Mouse (Mus musculus): ENCODE data around the gene Gm5767.

Gene Gm5767

GRCm38 (mm10) chr16:8669432-8669831 lies 11.1 kb upstream of the Gm5767 start:
- DNase-seq (ENCODE audit: low read depth in 2 of 2, low spot score in 2 of 2): no peak

GRCm38 (mm10) chr16:8670041-8671035 lies 10.2 kb upstream of the Gm5767 start:
- DNase-seq (ENCODE audit: low read depth in 2 of 2, low spot score in 2 of 2): no peak

DNA sequence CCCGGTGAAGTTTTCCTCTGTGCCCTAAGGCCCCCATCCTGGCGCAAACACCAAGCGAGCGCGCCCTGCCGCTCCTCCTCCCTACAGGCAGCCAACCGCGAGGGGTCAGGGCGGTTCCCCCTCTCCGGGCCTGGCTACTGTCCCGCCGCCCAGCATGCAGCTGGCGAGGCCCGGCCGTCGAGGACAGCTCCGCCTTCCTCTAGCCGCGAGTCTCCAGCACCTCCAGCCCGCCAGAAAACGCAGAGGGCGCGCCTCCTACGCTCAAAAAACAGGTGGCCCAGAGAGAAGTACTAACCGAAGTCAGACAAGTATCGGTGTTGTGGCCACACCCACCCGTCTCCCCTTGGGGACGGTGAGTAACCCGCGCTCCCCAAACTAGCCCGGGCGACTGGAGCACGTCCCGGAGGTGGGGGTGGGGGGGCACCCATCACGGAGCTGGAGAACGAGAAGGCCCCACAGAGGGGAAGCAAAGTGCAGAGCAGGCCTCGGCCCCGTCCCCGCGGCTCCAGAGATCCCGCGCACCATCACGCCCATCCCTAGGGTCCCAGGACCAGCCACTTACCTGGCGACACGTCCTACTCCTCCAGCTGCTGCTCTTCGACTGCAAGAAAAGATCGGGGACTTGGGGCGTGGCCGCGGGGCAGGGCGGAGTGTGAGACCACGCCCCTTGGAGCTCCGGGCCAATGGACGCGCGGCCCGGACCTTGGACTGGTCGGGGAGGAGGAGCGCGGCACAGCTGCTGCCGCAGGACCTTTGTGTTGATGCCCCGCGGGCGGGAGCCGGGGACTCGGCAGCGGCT lies 8.8 kb upstream of the Gm5767 start, which contains the start of gene Carhsp1:
Gene Carhsp1 (minus strand): TSS at position 605 of the 799 bp plus-strand sequence.
- DNase-seq (ENCODE audit: low read depth in 2 of 2, low spot score in 2 of 2): peak; percentile 82 to 84

- no peak for DNase-seq (ENCODE audit: low read depth in 2 of 2, low spot score in 2 of 2)
These were observed 8.3 kb upstream of the Gm5767 start for GRCm38 (mm10) chr16:8672350-8672687.

GRCm38 (mm10) chr16:8672811-8673210 lies 7.8 kb upstream of the Gm5767 start:
- DNase-seq (ENCODE audit: low read depth in 2 of 2, low spot score in 2 of 2): no peak

DNA sequence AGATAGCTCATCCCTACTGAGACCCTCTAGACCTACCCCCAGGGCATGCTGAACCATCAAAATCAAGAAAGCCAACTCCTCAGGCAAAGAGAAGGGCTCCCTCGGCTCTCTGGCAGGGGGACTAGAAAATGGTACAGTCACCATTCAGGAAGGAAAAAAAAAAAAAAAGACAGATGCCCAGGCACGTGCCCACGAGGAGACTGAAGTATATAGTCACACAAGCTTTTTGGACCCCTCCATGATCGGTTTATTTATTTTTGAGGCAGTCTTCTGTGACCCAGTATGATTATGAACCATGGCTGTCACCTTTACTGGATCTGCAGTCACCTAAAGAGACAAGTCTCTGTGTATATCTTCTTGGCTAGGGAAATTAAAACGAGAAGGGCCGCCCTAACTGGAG lies 7.2 kb upstream of the Gm5767 start:
- no peak for DNase-seq (ENCODE audit: low read depth in 2 of 2, low spot score in 2 of 2)

DNA sequence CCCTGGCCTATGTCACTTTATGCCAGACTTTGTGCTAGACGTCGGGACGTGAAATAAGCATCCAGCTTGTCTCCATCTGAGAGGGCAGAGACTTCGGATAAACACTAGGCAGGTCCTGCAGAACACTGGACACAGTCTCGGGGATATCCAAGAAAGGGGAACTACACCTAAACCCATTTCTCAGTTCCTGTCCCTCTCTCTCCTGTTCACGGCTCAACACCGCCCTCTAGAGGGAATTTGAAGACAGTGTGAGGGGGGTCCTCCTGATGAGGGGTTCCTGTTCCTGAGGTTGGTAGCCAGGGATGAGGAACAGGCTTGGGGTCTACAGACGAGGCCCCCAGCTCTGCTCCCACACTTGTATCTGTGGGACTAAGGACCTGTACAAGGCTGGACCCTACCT lies 6.4 kb upstream of the Gm5767 start:
- DNase-seq (ENCODE audit: low read depth in 2 of 2, low spot score in 2 of 2): peak; percentile 42 to 61

GRCm38 (mm10) chr16:8675559-8675958 lies 5.0 kb upstream of the Gm5767 start:
- no peak for DNase-seq (ENCODE audit: low read depth in 2 of 2, low spot score in 2 of 2)

DNA sequence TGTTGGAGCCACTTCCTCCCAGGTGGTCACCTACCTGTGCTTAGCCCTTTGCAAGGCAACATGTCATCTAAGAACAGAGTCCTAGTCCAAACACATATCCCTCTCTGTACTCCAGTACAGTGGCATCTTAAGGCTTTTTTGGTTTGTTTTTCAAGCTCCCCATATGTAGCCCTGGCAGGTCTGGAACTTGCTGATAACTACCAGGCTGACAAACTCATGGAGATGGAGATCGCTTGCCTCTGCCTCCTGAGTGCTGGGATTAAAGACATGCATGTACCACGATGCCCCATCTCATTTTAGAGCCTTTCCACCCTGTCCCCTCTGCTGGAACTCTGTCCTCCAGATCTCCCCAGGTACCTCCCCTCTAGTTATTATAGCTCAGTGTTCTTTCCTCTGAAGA lies 4.3 kb upstream of the Gm5767 start:
- no peak for DNase-seq (ENCODE audit: low read depth in 2 of 2, low spot score in 2 of 2)

GRCm38 (mm10) chr16:8676800-8677199 lies 3.8 kb upstream of the Gm5767 start:
- DNase-seq (ENCODE audit: low read depth in 2 of 2, low spot score in 2 of 2): peak; percentile 50 to 65

GRCm38 (mm10) chr16:8678035-8678434 lies 2.5 kb upstream of the Gm5767 start:
- no peak for DNase-seq (ENCODE audit: low read depth in 2 of 2, low spot score in 2 of 2)

GRCm38 (mm10) chr16:8678676-8679075 lies 1.9 kb upstream of the Gm5767 start:
- DNase-seq (ENCODE audit: low read depth in 2 of 2, low spot score in 2 of 2): no peak

DNA sequence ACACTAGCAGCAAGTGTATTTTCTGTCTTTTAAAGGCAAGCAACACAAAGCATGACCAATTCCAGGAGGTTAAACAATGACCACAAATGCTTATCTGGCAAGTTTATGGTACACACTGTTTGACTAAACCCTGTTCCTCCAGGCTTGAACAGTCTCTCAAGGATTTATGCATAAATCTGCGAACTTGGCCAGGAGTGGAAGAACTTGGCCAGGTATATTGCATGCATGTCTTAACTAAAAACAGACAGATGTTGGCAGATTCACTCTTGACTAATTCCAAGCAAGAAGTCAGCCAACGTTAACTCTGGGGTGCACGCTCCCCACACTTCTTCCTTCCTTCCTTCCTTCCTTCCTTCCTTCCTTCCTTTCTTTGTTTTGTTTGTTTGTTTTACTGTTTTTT lies 790 bp upstream of the Gm5767 start:
- no peak for DNase-seq (ENCODE audit: low read depth in 2 of 2, low spot score in 2 of 2)

GRCm38 (mm10) chr16:8685087-8685486 lies 4.5 kb downstream of the Gm5767 start:
- no peak for DNase-seq (ENCODE audit: low read depth in 2 of 2, low spot score in 2 of 2)

DNA sequence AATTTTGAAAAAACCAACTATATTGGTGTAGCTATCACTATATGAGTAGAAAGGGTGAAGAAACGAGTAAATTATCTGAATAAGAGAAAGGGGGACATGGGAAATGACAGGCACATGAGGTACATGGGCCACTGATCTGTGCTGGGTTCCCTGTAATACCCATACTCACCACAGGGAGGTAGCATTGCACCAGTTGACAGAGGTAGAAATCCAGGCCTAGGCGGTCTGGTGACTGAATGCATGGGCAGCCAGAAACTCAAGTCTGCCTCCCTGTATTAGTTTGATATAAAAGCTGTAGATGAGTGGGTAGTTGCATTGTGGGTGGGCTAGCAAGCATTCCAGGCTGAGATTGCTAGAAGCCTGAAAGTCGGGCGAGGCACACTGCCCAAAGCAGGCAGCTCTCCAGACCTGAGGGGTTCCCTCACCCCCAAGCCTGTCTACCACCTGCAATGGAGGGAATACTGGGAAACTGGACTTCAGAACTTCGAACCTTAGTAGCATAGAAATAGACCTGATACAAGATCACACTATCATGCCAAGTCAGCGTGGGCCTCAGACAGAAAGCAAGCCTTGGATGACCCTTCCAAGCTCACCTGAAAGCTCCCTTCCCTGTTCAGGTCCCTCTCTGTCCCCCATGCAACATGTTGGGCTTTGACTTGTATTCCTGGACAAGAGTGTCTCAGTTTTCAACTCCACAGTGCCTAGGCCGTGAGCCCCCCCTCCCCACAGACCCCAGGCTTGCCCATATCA lies 5.7 kb downstream of the Gm5767 start:
- DNase-seq (ENCODE audit: low read depth in 2 of 2, low spot score in 2 of 2): peak; percentile 76 to 82

- no peak for DNase-seq (ENCODE audit: low read depth in 2 of 2, low spot score in 2 of 2)
These were observed 6.4 kb downstream of the Gm5767 start for GRCm38 (mm10) chr16:8686871-8687535.

DNA sequence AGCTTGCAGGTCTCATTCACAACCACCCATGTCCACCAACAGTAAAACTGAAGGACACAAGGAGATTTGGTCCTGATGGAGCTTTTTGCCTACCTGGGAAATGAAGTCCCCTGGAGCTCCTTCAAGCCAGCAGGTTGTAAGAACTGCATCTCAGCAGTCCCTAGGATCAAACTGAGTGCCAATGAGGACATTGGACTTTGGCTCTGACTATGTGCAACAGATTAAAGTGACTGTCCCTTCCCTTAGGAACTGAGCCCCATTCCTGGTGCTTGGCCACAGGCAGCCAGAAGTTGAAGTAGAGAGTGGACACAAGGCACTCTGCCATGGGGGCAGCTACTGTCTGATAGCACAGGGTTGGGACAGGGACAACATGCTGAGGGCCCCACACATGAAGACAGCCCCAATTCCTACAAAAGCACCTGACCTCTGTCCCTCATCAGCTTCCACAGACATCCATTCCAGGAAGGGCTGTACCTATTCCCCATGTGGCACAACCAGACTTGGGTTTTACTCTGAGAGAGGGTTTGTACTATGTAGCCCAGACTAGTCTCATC lies 7.1 kb downstream of the Gm5767 start:
- no peak for DNase-seq (ENCODE audit: low read depth in 2 of 2, low spot score in 2 of 2)

DNA sequence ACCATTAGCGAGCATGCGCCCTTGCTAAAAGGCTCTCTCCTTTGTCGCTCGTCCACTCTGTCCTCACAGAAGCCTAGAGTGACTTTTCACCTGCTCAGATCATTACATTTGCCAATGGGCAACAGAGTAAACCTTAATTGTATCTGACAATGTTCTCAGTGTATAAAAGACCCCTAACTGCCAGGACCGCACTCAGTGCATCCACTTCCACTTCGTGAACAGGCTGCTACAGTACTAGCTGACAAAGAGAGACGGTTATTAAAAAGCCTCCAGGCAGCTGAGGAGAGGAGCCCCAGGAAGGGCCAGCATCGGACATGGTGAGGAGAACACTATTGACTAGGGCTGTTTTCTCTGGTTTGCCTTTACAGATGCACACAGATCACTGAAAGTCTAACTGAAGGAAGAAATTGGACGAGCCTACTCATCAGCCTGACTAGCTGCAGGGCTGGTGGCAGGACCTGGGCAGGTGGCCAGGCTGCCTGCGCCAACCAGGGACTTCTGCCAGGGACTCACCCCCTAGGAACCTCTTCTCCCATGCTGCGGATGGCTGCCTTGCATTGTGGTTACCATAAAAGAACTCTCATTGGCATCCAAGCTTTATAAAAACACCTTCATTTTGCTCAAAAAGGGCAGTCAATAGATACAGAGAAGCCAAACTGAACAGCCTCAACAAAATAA lies 9.5 kb downstream of the Gm5767 start:
- DNase-seq (ENCODE audit: low read depth in 2 of 2, low spot score in 2 of 2): no peak

- no peak for DNase-seq (ENCODE audit: low read depth in 2 of 2, low spot score in 2 of 2)
These were observed 10.6 kb downstream of the Gm5767 start for GRCm38 (mm10) chr16:8691206-8691605.

GRCm38 (mm10) chr16:8699556-8699955 lies 19.0 kb downstream of the Gm5767 start:
- DNase-seq (ENCODE audit: low read depth in 2 of 2, low spot score in 2 of 2): no peak
